Mouse (Mus musculus) heart, postnatal 0 days (tissue): ENCODE data around the gene 4930539E08Rik. TPM values are rescaled to one million over a fixed set of nuclear protein-coding genes. Genes with fewer than 3 reads are reported as not detected.

Source experiments
- ATAC-seq: fragments of 200-750 bp; cut with Nextera tagmentation; 2 replicates; pipeline ENCODE4 v1.8.0; 2017; ENCODE audit warnings: low read depth, moderate number of reproducible peaks, moderate library complexity; ENCODE audit not compliant: insufficient read depth
- DNase-seq: peaks from one replicate; pipeline ENCODE4 v3.0.0-alpha.2; 2016; ENCODE audit warnings: low spot score
- H3K27ac ChIP-seq: fragments of 300-500 bp; sonication (generic); 2 replicates; pipeline ENCODE4 v1.5.1; 2014; ENCODE audit warnings: low read depth, mild to moderate bottlenecking
- H3K27me3 ChIP-seq: fragments of 300-500 bp; sonication (generic); 2 replicates; pipeline ENCODE4 v1.6.1; 2014; ENCODE audit warnings: low read length, mixed read lengths; ENCODE audit not compliant: control insufficient read depth, insufficient read depth
- H3K36me3 ChIP-seq: fragments of 300-500 bp; sonication (generic); replicated peaks from 2 replicates; pipeline ENCODE4 v1.6.1; 2014; ENCODE audit warnings: low read length, mixed read lengths; ENCODE audit not compliant: control insufficient read depth, insufficient read depth
- H3K4me1 ChIP-seq: fragments of 300-500 bp; sonication (generic); 2 replicates; pipeline ENCODE4 v1.6.1; 2014; ENCODE audit warnings: antibody characterized with exemption; ENCODE audit not compliant: control insufficient read depth, insufficient read depth
- H3K4me2 ChIP-seq: fragments of 300-500 bp; sonication (generic); 2 replicates; pipeline ENCODE4 v1.6.1; 2014; ENCODE audit warnings: low read depth, mild to moderate bottlenecking, low read length, moderate library complexity
- H3K4me3 ChIP-seq: fragments of 300-500 bp; sonication (generic); 2 replicates; pipeline ENCODE4 v1.5.1; 2014; ENCODE audit warnings: low read depth, low read length
- H3K9ac ChIP-seq: fragments of 300-500 bp; sonication (generic); replicated peaks from 2 replicates; pipeline ENCODE4 v1.6.1; 2014; ENCODE audit warnings: low read depth, low read length, mixed read lengths
- H3K9me3 ChIP-seq: fragments of 300-500 bp; sonication (generic); replicated peaks from 2 replicates; pipeline ENCODE4 v1.6.1; 2016; ENCODE audit warnings: low read length; ENCODE audit not compliant: control insufficient read depth
- CTCF ChIP-seq: IDR thresholded peaks from 2 replicates; pipeline ENCODE4 v1.5.1; 2016; ENCODE audit warnings: antibody characterized with exemption, control low read depth, low read depth
- EP300 ChIP-seq: IDR thresholded peaks from 2 replicates; pipeline ENCODE4 v1.6.1; 2016; ENCODE audit warnings: antibody characterized with exemption, low read depth
- WGBS: fragments of 180-500 bp; shearing (Covaris S2); extraction: QIAGEN DNeasy Blood & Tissue Kit; methylation state at CpG from one replicate; pipeline ENCODE4 v1.1.7; 2014; 5-methylcytosine and 5-hydroxymethylcytosine counted together
- polyA plus RNA-seq: library from polyadenylated mRNA; unstranded; fragments of >200 nt; fragmentation: Nextera tagmentation; extraction: Ambion mirVana; gene quantifications from 2 replicates; pipeline ENCODE4 v1.2.1, GENCODE M21; 2015
- total RNA-seq: library from RNA; depleted of rRNA; stranded (reverse); fragments of >200 nt; gene quantifications from 2 replicates; pipeline ENCODE4 v1.2.3, GENCODE M21; 2014; ENCODE audit warnings: low replicate concordance

4930539E08Rik gene
- total and polyA plus RNA-seq, 2 experiments from 2014 or later = 0.03 TPM; not detected in 1

DNA sequence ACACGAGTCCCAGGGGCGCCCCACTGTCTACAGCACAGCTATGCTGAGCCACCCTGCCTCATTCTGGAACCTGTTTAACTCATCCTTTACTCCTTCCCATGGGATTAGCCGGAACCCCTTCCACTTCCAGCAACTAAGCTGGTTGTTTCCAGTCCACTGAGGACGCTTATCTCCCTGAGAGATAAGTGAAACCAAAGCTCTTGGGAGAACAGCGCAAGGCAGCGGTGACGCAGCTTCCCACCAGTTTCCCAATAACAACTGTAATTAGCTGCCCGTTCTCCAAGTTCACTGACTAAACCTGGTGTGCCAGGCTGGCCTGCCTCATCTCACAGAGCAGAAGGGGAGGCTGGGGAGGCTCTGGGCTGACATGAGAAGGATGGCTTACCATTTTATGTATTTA, 6.0 kb upstream of the 4930539E08Rik start:
- Histone ChIP-seq H3K36me3 (no peaks in the 10 kb centered on the region), H3K9ac (no peak overlapping the region), H3K4me2 (no peak overlapping the region), H3K9me3 (no peaks in the 10 kb centered on the region), H3K27ac (no peak overlapping the region), H3K4me1 (no peaks in the 10 kb centered on the region), H3K4me3 (no peak overlapping the region), H3K27me3 (no peaks in the 10 kb centered on the region)
- 17% methylated on average over 8 of the region's 8 CpGs for WGBS
- TF ChIP-seq CTCF = no peak
- TF ChIP-seq EP300 = no peak
- DNase-seq (peak; percentile 22), ATAC-seq (peak; percentile 34; the same call in 1 of the 2 replicates)

DNA sequence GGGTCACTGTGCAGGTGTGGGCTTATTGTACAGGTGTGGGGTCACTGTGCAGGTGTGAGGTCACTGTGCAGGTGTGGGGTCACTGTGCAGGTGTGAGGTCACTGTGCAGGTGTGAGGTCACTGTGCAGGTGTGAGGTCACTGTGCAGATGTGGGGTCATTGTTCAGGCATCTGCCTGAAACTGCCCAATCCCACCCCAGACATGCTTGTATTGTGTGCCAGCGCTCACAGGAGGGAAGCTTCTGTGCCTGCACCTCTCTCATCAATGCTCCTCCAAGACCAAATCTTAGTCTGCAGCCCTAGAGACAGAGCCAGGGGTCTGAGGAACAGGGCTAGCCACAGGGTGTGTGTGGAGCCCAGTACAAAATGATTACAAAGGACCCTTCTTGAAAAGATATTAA, 1.4 kb upstream of the 4930539E08Rik start:
- no peak overlapping the region for H3K4me3 ChIP-seq
- DNase-seq (no peak), ATAC-seq (no peak)
- H3K4me1 ChIP-seq = no peaks in the 10 kb centered on the region
- WGBS = 94% methylated on average over 1 of the region's 1 CpGs
- TF ChIP-seq EP300 (no peak), CTCF (no peak)
- H3K9me3 ChIP-seq = no peaks in the 10 kb centered on the region
- no peak overlapping the region for H3K27ac ChIP-seq
- H3K9ac ChIP-seq = no peak overlapping the region
- no peaks in the 10 kb centered on the region for H3K27me3 ChIP-seq
- no peak overlapping the region for H3K4me2 ChIP-seq
- H3K36me3 ChIP-seq = no peaks in the 10 kb centered on the region

DNA sequence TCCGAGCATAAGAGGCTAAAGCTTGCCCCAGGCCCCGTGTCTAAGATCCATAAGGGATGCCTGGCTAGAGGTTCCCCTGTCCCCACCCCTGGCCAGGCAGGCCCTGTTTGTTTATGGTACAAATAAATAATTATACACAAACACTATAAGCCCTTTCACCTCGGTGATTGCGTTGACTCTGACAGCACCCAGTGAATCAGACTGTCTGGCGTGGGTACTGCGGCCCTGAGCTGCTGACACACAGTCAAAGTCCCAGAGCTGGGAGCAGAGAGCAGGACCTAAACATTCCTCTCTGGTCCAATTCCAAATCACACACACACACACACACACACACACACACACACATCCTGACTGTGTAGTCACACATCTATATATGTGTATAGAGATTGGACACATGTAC, 1.2 kb downstream of the 4930539E08Rik start:
- Histone ChIP-seq H3K9me3 (no peaks in the 10 kb centered on the region), H3K36me3 (no peaks in the 10 kb centered on the region), H3K4me2 (no peak overlapping the region), H3K27ac (no peak overlapping the region), H3K4me3 (no peak overlapping the region), H3K4me1 (no peaks in the 10 kb centered on the region), H3K9ac (no peak overlapping the region), H3K27me3 (peaks cover 10% of the 10 kb centered on the region)
- TF ChIP-seq CTCF (no peak), EP300 (no peak)
- 90% methylated on average over 6 of the region's 6 CpGs for WGBS
- ATAC-seq (no peak), DNase-seq (no peak)

DNA sequence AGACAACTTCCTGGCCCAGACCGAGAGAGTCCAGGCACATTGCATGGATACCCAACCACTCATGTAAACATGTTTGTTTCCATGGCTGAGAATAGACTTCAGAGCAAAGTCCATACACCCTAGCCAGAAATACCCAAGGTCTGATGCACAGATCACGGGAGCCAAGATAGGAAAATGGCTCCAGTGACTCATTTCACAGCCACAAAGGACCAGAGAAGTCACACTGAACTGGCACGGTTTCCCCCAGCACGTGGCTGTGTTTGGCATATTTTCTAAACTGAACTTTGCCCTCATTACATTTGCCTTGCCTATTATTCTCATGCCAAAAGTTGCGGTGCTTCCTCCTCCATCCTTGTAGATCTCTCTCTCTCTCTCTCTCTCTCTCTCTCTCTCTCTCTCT, 1.9 kb downstream of the 4930539E08Rik start:
- no peaks in the 10 kb centered on the region for H3K9me3 ChIP-seq
- no peak overlapping the region for H3K4me2 ChIP-seq
- H3K4me3 ChIP-seq = no peak overlapping the region
- no peak overlapping the region for H3K9ac ChIP-seq
- H3K27me3 ChIP-seq = peaks cover 10% of the 10 kb centered on the region
- DNase-seq (peak; percentile 28), ATAC-seq (peak; percentile 62; the same call in 1 of the 2 replicates)
- no peak for TF ChIP-seq CTCF
- no peak for TF ChIP-seq EP300
- H3K27ac ChIP-seq = no peak overlapping the region
- no peaks in the 10 kb centered on the region for H3K36me3 ChIP-seq
- H3K4me1 ChIP-seq = no peaks in the 10 kb centered on the region
- WGBS = 36% methylated on average over 5 of the region's 5 CpGs

DNA sequence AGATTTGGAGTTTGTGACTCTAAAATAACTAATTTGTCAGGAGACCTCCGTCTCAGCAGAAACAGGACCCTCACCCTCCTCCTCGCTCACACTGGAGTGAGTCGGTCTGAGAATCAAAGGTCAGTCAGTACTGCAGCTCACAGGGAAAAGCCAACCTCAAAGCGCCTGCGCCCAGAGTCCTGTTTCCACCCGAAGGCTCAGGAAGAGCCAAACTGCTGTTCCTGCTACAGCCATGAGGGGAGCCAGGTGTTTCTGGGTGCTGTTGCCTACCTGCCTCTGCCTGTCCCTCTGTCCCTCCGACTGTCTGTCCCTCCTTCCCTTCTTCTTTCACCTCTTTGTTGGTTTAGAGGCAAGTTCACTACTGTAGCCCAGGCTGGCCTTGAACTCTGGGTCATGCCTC, 5.0 kb downstream of the 4930539E08Rik start:
- H3K27ac ChIP-seq = no peak overlapping the region
- no peak overlapping the region for H3K9ac ChIP-seq
- peaks cover 10% of the 10 kb centered on the region for H3K27me3 ChIP-seq
- no peak overlapping the region for H3K4me3 ChIP-seq
- no peaks in the 10 kb centered on the region for H3K4me1 ChIP-seq
- H3K4me2 ChIP-seq = no peak overlapping the region
- H3K36me3 ChIP-seq = no peaks in the 10 kb centered on the region
- no peak for DNase-seq
- ATAC-seq = no peak
- H3K9me3 ChIP-seq = no peaks in the 10 kb centered on the region
- 36% methylated on average over 7 of the region's 7 CpGs for WGBS
- no peak for TF ChIP-seq CTCF
- TF ChIP-seq EP300 = no peak

DNA sequence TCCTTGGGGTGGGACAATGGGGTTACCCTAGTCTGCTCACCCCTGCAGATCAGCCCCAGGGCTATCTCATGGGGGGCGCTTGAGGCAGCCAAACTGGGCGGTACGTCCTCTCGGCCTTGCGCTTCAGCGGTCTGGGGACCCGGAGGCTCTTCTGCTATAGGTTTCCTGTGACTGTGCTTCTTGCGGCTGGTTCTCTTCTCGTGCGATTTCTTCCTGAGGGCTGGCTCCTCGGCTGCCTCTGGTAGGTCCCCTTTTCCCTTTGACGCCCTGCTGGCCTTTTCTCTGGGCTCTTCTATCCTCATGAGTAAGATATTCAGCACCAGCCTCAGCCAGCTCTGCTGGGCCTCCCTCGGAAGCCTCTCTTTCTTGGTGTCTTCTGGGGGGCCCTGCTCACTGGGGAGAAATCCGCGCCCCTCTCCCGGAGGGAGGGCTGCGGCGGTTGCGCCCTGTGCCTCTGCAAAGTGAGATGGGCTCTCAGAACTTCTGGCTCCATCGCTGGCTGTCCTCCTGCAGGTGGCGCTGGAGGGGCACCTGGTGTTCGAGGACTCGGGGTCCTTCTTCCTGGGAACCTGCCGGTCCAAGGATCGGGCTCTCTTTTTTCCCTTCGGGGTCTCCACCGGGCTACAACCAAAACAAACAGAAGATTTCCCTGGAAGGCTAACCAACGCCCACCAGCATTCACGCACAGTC, 5.7 kb downstream of the 4930539E08Rik start:
- peak overlapping the region; percentile 49 for H3K4me2 ChIP-seq
- WGBS = 6% methylated on average over 29 of the region's 29 CpGs
- no peak overlapping the region for H3K27ac ChIP-seq
- H3K27me3 ChIP-seq = peaks cover 10% of the 10 kb centered on the region
- ATAC-seq (peak; percentile 31; the same call in 1 of the 2 replicates), DNase-seq (peak; percentile 46)
- H3K4me1 ChIP-seq = no peaks in the 10 kb centered on the region
- H3K9me3 ChIP-seq = no peaks in the 10 kb centered on the region
- no peak overlapping the region; the same call in 1 of the 2 replicates for H3K9ac ChIP-seq
- no peak for TF ChIP-seq EP300
- peak; percentile 53 for TF ChIP-seq CTCF
- peak overlapping the region; percentile 21 for H3K4me3 ChIP-seq
- H3K36me3 ChIP-seq = no peaks in the 10 kb centered on the region
